Mouse (Mus musculus) erythroblast, embryonic 14.5 days (primary cell): ENCODE measurements at regions not wholly inside any gene's neighbourhood (a gene's known extent, or its start where the extent isn't known, plus 50 kb on each side); places are given as distances from the start of the nearest gene placed in this dataset.

Source experiments
- GATA1 ChIP-seq: IDR thresholded peaks from 2 replicates; pipeline ENCODE4 v1.6.1; 2012; ENCODE audit warnings: low read length, inconsistent platforms, mixed read lengths
- TAL1 ChIP-seq: IDR thresholded peaks from 3 replicates; pipeline ENCODE4 v1.6.1; 2012; ENCODE audit warnings: low read length, inconsistent platforms, mixed read lengths

DNA sequence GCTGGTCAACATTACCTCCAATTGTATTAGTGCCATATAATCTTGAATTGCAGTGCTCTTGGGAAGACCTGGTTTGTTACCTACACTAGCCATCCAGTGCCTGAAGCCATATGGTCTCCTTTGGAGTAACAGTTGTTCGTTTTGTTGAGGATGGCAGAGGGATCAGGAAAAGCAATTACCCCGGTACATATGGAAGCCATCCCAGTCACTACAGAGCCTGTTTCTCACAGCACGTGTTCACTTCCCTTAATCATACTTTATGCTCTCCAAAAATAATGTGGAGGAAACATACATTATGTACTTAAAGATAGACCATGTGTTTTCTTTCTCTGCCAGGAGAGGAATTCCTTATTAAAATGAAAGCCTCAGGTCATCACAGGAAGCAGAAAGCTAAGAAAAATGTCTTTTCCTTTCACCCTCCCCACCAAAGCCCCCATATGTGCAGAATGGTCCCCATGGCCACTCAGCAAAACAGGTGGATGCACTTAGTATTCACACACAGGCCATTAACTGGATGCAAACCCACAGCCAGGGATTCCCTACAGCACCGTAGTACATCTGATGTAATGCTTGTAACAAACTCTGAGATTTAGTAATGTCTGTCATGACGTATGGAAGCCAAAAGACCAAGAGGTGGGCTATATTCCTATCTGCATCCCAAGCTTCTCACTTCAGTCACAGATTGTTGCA lies 397.4 kb upstream of the Mctp2 start:
- TF ChIP-seq GATA1 (no peak), TAL1 (no peak)
